Mouse (Mus musculus) megakaryocyte, adult 5-6 weeks (primary cell): ENCODE measurements around the gene Sipa1l3. TPM values are rescaled to one million over a fixed set of nuclear protein-coding genes. Genes with fewer than 3 reads are reported as not detected.
A peak's percentile ranks its signal among the peaks of the same experiment; 100 is the strongest.

Experiments used
- ATAC-seq: 2 replicates; pipeline ENCODE4 v1.8.0; 2016; ENCODE audit warnings: mild to moderate bottlenecking, inconsistent platforms; ENCODE audit not compliant: poor library complexity, severe bottlenecking
- total RNA-seq, 2 experiments: library from RNA; stranded (forward) in 1 of 2; stranded (reverse) in 1 of 2; fragments of 153-499, 151-499 nt in 1 of 2; fragments of 221-1000, 200-1000 nt in 1 of 2; gene quantifications; 2 replicates each; pipeline versions ENCODE4 v1.2.3 to v1.2.4; 2015 to 2017

Gene Sipa1l3
- 23.3 and 30.2 TPM in 2 replicates for total RNA-seq (2015)
- total RNA-seq (2017) = 6.8 and 11.8 TPM in 2 replicates

DNA sequence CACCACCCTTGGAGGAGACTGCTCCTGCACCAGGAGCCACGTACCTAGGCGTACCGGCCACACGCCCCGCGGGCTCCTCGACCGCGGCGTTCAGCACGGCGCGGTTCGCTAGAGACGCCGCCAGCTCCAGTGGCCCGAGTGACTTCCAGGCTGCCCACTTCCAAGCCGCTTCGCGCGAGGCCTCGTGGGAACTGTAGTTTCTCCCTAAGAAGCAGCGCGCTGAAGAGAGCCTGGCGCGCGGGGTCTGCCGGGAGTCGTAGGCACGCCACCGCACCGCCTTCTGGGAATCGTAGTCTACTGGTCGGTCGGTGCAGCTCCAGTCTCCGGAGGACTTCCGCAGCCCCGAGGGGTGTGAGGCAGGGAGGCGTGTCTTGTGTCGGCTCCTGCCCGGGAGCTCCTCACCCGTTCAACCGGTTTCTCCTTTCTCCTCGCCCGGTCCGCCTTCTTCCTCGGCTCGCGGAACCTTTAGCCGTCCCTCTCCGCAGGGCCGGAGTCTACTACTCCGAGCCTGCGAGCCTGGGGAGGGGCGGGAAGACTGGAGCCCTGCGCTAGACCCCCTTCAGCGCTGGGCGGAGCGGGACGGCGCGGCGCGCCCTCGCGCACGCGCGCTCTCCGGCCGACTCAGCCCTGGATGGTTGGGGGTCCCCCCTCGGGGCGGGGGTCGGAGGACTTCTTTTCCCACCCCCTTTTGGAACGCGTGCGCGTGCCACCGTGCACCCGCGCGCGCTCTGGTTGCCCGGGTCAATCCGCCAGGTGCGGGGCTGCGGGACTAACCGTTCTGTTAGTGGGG is at the start of gene Sipa1l3:
Sipa1l3 (minus strand) TSS at position 221 of the 790 bp plus-strand sequence.
- peak; percentile 99 for ATAC-seq

DNA sequence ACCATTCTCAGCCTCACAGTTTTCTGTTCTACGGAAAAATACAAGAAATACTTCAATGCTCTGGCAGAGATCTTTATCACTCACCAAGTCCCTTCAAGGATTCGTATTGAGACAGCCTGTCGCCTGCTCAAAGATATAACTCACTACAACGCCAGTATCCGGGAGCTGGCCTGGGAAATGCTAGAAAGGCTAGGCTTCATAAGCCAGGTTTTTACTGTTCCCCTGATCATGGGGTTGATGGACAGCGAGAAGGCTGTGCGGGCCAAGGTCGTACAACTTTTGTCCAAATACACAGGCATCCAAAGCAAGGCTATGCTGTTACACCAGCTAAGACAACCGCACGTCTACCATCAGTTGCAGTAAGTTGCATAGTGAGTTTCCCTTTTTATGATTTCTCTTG is 44.6 kb upstream of the Sipa1l3 start:
- no peak for ATAC-seq

DNA sequence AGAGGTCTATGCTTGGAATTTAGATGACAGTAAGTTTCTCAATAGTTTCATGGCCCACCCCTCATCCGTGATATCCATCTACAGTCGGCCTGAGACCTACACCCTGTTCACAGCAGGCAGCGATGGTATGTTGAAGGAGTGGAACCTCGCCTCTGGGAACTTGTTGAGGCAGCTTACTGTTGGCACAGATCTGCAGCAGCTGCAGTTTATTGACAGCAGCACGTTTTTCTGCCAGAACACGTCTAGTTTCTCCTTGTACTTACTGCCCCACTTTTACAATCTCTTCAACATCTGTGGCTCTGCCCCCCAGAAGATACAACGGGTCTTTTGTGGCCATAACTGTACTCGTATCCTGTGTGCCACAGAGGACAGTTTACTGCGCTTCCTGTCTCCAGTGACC is 42.6 kb upstream of the Sipa1l3 start:
- ATAC-seq = no peak

DNA sequence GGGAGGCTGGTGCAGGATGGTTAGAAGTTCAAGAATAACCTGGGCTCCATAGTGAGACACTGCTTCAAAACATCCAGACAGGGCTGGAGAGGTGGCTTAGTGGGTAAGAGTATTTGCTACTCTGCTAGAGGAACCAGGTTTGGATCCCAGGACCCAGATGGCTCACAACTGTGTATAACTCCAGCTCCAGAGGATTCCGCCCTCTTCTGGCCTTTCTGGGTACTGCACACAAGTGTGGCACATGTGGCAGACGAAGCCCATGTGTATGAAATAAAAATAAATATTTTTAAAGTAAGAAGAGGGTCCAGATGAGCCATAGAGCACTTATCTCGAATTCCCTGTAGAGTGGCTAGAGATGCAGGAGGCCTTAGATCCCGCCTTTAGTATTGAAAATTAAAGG is 40.8 kb upstream of the Sipa1l3 start:
- ATAC-seq = no peak

DNA sequence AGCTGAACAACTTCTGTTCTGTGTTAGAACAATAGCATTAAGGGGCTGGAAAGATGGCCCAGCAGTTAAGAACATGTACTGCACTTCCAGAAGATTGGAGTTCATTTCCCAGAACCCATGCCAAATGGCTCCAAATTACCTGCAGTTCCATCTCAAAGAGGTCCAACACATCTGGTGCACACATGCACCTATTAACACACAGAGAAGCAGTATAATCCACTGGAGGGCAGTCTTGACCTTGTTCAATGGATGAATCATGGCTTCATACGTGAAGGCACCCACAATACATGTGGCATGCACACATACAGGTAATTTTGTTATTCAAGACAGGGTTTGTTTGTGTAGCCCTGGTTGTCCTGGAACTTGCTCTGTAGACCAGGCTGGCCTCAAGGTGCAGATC is 40.3 kb upstream of the Sipa1l3 start:
- no peak for ATAC-seq

DNA sequence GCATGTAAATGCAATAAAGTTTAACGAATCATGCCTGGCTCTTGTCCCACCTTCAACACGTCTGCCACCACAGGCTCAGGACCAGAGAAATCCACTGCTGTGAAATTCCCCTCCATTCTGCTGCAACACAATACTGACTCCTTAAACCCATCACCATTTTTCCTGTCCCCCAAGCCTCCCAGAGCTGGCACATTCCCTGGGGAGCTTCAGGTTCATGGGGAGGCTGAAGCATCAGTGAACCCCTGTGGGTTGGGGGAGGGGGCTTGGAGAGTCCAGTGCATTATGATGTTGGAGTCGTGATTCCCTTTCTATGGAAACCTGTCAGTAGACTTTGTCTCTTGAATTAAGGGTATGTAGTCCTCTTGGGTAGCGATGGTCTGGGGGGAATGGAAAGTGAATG is 37.8 kb upstream of the Sipa1l3 start:
- no peak for ATAC-seq

DNA sequence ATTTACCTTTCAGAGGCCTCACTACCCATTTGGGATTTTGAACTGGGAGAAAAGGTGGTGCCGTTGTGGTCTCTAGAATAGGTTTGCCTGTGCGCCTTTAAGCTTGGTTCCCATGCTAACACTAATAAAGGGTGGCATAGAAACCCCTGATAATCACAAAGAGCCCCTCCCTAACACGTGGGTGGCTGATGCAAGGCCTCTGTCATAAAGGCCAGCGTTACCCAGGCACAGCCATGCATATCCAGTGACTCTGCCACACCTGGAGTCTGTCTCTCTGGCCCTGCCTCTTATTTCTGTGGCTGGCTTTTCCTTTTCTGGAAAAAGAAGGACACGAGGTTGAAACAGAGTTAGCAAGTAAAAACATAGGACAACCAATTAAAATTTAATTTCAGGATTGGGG is 37.1 kb upstream of the Sipa1l3 start:
- ATAC-seq = no peak

DNA sequence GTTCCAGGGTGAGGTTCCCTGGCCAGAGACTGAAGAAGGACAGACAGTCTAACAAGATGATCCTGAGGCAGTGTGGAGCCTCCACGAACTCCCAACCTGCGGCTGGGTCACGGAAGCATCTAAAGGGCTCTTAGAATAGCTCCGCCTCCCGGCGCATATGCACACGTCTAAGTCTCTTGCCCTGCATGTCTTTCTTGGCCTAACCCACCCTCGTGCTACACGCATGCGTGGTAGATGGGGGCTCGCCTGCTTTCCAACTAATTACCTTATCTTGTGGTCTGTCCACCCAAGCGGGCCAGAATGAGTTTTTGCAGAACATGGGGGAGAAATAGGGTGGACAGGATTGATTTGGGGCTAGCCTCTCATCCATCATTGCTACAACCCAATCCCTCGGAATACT is 36.6 kb upstream of the Sipa1l3 start:
- no peak for ATAC-seq

DNA sequence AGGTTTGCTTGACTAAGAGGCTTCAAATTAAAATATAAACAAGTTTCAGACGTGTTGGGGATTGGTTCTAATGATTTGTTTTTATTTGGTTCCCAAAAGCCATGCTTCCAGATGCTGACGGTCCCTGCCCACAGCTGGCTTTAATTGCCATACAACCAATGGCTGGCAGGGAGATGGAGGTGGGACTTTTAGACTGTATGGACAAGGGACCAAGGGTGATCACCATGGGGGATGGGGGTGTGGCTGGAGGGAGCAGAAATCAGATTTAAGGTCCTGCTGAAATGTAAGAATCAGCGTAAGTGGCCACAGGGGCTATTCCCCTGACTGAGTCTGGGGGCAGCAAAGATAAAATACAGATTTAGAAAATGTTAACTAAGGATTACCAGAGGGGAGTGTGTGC is 32.2 kb upstream of the Sipa1l3 start:
- ATAC-seq = no peak

DNA sequence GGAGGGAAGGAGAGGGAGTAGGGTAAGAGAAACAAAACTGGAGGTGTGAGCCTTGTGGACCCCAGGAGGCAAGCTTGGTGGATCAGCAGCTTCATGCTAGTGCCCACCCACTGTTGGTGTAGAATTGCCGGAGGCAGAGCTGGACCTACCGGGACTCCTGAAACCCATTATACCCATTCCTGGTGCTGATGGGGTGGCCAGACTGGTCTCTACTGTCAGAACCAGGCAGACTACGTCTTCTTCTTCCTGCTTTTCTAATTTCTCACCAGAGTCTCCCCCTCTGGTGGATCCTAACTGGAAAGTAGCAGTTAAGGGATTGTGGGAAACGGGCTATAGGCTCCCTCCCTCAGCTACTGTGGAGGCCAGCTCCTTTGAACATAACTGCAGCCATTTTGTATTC is 23.2 kb upstream of the Sipa1l3 start:
- no peak for ATAC-seq

DNA sequence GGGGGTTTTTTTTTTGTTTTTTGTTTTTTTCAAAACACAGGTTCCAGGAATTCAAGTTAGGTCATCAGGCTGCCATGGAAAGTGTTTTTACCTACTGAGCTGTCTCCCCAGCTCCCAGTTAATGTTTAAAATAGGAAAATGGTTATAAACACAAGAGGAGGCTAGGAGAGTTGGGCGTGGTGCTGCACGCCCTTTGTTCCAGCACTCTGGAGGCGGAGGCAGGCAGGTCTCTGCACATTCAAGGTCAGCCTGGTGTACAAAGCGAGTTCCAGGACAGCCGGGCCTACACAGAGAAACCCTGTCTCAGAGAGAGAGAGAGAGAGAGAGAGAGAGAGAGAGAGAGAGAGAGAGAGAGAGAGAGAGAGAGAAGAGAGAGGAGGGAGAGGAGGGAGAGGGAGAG is 22.7 kb upstream of the Sipa1l3 start:
- ATAC-seq = no peak

DNA sequence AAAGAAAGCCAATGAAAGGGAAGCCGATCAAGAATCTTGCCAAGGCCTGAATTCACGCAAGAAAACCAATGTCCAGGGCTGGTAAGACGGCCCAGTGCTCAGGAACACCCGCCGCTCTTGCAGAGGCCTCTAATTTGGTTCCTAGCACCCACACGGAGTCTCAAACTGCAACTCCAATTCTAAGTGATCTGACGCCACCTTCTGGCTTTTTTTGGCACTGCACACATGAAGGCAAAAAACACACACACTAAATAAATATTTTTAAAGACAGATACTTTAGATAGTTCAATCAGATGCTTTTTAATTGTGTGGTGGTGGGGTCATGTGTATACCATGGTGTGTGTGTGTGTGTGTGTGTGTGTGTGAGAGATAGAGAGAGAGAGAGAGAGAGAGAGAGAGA is 22.2 kb upstream of the Sipa1l3 start:
- no peak for ATAC-seq

DNA sequence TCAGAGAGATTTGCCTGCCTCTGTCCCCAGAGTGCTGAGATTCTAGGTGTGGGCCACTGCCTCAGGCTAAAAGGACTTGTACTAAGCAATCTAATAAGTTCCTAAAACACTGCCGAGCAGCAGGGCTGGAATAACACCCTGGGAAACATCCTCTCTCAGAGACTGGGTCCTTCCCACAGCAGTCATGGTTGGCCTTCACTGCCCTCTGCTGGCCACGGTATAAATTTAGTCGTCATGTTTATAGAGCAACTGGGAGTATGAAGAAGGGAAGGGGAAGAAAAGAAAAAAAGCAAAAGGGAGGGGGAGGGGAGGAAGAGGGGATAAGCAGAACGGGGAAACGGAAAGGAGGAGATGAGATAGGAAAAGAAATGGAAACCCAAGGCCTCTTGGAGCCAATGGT is 5.3 kb upstream of the Sipa1l3 start:
- ATAC-seq = peak; percentile 62; the same call in 1 of the 2 replicates

DNA sequence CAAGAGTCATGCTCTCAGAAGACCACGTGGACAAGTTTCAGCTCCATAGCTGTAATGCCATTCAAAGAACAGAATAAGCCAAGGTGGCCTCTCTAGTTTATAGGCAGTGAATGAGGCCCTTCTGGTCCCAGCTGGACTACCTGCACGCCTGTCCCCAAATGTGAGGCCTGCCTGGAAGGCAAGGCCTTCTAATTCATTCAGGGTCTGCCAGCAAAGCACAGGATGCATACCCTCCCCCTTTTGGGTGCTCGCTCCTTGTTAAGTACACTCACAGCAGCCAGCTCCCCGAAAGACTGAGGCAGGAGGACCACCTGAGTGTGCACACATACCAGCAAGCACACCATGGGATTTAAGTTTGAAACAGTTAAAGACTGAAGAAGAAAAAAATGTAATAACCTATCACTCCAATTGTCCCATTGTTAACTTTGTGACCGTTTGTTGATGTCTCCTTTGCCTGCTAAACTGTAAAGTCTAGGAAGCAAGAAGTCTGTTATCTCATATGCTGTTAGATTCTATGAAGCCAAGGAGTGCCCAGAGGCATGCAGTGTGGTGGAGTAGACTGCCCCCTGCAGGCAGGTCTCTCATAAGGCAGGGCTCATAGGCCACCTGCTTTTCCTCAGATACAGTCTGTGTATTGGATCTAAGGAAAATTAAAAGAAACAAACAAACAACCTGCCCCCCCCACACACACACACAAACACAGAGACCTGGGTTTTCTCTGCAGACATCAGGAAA is 3.6 kb upstream of the Sipa1l3 start:
- peak; percentile 47 for ATAC-seq

DNA sequence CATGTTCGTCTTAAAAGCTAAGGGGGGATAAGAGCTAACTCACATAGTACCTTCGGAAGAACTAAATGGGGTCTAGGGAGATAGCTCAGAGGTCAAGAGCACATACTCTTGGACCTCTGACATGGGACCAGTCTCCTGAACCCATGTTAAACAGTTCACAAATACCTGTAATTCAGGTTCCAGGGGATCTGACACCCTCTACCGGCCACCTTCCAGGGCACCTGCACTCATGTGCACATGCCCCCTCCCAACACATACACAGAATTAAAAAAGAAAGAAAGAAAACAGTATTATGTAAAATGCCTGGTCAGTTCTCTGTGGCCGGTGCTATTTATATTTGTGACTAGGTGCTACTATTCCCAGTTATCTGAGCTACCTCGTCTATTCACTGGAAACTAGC is 2.9 kb upstream of the Sipa1l3 start:
- no peak for ATAC-seq

DNA sequence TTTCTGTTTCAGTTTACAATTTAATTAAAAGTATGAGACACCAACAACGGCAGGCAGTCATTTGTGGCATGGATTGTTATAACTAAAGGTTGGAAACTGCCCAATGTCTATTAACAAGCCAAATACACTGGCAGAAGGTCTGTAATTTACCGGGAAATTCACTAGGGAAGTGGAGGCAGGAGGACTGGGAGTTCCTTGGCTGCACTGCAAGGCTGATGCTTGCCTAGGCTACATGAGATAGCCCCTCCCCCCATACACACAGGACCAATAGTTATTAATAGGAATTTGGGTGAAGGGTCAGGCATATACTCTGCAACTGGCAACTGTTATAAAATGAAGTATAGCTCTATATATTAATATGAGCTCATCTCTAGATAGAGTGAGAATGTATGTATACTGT is 2.4 kb upstream of the Sipa1l3 start:
- no peak for ATAC-seq

DNA sequence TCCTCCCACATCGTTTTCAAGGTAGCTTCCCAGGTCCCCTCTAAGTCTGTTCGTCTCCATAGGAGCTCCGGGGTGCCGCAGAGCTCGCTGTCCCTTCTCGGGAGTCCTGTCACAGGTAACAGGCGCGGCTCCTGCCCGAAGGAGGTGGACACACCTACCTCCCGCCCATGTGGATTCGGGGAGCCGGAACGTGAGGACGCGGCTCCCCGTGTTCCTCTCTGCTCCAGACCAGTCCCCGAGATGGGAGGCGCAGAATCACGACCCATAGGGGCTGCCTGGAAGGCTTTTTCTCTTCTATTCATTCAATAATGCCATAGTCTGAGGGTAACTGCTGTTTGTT is 740 bp upstream of the Sipa1l3 start:
- no peak for ATAC-seq

DNA sequence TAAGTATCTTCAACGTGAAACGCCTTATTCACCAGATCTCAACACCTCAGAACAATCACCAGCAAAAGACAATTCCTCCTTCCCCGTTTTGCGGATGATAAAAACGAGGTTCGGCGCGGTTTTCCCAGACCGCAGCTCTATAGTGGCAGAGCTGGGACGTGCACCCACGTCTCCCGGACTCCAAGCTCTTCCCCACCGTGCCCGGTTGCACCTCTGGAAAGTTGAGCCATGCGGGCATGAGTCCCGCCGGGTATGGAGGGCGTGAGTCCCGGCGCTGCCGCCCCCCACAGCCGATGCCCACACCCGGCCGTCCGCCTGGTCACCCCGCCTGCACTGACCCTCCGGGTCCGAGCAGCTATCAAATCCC is 404 bp downstream of the Sipa1l3 start:
- ATAC-seq = no peak

DNA sequence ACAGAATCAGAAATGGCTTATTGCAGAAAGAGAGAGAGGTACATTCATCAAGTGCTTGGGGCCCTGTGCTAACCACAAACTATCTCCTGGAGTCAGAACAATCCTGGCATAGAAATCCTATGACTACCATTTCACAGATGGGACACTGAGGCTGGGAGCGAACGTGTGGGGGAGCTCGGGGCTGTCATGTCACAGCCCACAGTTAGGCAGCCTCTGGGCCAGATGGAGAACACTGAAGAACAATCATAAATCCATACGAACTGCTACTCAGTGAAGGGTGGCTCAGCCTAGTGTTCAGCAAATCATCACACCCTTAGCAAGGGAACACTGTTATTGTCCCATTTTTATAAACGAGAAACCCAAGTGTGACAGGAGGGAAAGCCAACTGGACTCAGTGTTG is 1.3 kb downstream of the Sipa1l3 start:
- ATAC-seq = no peak

DNA sequence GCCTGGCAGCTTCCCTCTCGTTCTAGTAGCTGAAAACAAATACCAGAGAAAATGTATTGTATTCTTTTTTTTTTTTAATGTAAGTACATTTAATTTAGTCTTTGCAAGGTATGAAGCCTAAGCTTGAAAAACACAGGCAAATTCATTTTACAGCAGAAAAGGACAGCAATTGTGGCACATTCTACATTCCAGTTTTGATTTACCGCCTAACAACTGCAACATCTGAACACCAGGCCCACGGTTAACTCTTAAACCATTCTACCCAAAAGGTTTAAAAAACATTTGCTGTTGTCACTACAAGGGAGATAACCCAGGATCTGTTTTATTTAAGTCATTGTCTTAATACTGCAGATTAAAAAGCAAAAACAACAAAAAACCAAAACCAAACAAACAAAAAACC is 2.8 kb downstream of the Sipa1l3 start:
- ATAC-seq = no peak

DNA sequence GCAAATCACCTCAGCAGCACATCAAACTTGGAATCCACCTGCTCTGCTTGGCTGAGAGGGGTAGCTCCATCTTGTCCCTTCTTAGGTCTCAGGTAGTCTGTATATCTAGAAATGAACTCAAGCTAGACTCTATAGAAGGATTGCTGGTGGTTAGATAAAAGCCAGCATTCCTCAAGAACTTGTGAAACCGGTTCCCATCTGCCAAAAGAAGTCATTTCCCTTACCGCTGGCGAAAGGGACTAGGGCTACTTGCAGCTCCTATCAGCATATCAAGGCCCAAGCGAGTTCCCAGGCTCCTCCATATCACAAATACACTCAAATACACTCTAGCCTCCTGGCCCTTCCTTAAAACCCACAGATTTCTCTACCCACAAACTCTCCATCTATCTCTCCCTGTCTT is 5.7 kb downstream of the Sipa1l3 start:
- no peak for ATAC-seq

DNA sequence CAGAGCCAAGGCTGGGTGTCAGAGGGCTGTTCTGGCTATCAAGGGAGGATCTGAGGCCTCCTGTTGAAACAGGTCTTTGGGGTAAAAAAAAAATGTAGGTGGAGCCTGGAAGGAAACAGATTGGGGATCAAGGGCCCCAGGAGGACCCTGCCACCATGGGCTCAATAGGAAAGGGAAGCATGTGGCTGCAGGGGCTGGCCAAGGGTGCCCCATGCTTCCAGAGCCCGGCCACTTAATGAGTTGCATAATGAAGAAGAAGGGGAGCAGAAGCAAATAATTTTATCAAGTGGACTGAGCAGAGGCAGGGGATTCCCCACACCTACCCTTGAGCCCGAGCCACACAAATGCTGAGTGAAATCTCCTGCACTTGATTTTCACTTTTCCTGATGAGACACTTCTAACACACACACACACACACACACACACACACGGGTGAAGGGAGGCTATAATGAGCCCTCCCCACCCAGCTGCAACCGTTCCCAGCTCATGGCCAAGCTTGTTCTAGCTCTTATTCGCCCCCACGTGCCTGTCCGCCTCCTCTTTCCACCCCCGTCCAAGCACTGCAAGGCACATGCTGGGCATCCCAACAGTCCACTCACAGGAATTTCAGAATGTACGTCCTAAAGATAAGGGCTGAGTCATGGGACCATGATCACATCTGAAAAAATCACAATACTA is 6.7 kb downstream of the Sipa1l3 start:
- ATAC-seq = peak; percentile 35
